Mouse (Mus musculus) lung, adult 2 months (tissue): ENCODE results near the gene Galnt6.

Experiments
- CTCF ChIP-seq: fragments of 200-500 bp; IDR thresholded peaks from 2 replicates; pipeline ENCODE4 v1.5.1; 2011; ENCODE audit warnings: mild to moderate bottlenecking, low read length, control low read depth; ENCODE audit not compliant: insufficient read depth
- POLR2A ChIP-seq: fragments of 200-500 bp; IDR thresholded peaks from 2 replicates; pipeline ENCODE4 v1.6.1; 2011; ENCODE audit warnings: low read depth, mild to moderate bottlenecking, control low read depth, low read length, borderline replicate concordance; ENCODE audit errors: extremely low read depth

GRCm38 (mm10) chr15:100684450-100684849 lies 44.7 kb downstream of the Galnt6 start:
- TF ChIP-seq POLR2A (no peak), CTCF (no peak)
